Mouse (Mus musculus): ENCODE results near the gene Paxx.

The Paxx gene

GRCm38 (mm10) chr2:25460551-25461309, at the start of gene Paxx:
Gene Paxx (minus strand): TSS chr2:25461094.
- DNase-seq: peak; percentile 94

DNA sequence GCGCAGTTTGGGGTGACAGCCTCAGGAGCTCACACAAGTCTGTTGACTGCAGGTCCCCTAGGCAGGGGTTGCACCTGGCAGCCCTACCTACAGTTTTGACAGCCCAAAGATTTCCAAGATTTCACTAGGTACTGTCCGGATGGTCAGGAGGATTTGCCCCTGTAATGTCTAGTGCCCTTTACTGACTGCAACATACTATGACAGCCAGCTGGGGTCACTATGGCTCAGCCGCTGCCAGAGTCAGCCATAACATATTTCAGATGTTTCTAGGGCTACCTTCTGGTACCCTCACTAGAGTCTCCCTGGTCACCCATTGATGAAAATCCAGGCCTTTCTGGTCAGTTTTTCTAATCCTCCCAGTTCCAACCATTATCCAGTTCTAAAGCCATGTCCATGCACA, 49.0 kb upstream of the Paxx start:
- peak; percentile 27 for DNase-seq

DNA sequence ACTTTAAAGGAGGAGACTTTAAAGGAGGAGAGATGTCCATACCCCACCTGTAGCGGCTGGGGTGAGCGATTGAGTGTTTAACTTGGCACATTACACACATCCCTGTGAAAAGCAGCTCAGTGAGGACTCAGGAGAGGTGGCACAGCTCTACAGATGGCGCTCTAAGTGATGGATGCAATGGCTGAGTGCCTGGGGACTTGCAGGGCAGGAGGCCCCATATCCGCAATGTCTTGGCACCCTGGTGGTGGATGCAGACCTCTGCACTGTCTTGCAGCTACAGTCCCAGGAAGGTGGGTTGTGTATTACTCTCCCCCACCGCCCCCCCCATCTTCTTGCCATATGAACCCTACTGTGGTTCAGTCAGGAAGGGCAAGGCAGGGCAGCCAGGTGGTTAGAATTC, 46.1 kb upstream of the Paxx start:
- DNase-seq: peak; percentile 41

DNA sequence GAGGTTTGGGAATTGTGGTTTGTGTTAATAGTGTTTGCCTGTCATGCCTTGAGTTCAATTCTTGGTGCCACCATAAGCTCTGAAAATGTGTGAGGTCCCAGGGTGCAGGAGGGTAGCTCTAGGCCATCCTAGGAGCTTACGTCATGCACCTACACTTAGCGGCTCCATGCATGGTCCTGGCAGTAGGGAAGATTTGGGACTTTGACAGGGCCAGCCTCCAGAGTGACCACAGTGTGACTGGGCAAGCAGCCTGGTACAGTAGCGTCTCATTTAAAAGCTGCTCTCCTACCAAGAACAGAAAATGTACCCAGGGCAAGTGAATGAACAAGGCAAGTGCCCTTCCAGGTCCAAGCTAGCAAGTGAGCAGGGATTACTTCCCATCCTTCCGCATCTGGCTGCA, 45.0 kb upstream of the Paxx start:
- no peak for DNase-seq

GRCm38 (mm10) chr2:25505000-25505399, 44.1 kb upstream of the Paxx start:
- DNase-seq: no peak

- no peak for DNase-seq
Observed at GRCm38 (mm10) chr2:25504538-25504937, 43.6 kb upstream of the Paxx start.

GRCm38 (mm10) chr2:25502726-25503125, 41.8 kb upstream of the Paxx start:
- DNase-seq: no peak

GRCm38 (mm10) chr2:25501593-25502486, 40.9 kb upstream of the Paxx start, which contains the start of gene C8g:
Gene C8g (minus strand): TSS chr2:25501719.
- peak; percentile 20 for DNase-seq

DNA sequence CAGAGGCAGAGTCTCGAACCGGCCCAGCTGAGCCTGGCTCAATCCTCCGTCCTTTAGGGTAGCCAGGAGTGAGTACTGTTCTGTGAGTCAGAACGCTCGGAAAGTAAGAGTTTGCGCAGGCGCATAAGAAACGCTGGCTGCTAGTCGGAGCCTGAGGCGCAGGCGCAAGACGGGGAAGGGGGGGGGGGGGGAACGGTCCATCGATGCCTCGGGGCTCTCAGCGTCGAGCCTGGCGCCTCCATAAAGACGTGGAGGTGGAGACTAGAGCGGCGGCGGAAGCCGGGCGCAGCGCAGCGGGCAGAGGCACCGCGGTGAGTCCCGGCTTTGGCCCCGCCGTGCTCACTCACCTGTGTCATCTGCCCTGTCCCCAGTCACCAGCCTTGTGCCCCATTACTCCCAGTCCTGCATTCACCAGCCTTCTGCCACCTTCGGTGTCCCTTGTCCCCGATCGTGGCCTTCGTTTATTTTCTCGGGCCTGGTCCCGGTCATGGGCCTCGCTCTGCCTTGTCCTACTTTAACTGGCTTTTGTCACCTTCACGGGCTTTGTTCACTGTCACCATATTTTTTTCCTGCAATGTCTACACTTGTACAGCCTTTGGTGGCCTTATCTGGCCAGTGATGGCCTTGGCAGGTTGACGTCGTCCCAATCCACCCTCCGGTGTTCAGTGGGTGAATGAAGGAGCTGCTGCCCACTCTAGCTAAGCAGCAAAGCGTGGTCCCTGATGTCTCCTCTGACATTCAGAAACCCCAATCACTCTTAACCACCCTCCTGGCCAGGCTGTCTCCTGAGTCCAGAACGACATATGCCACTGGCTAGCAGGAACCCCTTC, 39.9 kb upstream of the Paxx start, which contains the start of gene Fbxw5:
Gene Fbxw5, plus strand, starts transcription at position 175 of the 830 bp plus-strand sequence.
- DNase-seq: peak; percentile 97

DNA sequence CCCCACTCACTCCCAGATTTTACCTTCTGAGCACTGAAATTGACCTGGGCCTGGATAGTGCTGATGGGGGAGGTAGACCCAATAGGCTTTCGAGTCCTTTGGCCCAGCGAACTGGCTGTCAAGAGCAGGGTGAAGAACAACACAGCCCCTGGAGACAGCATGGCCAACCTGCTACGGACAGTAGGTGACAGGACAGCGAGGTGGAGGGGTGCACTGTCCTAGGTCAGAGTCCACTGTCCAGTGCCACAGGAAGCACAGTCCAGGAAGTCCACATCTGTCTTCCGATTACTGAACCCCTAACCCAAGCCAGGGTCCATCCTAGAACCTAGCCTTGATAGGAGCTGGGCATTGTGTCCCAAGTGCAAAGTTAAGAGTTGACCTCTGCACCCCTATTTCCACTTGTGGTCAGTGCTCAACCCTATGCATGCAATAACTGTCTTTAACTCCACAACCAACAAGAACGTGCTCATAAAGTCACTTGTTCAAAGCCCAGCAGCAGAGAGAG, 39.2 kb upstream of the Paxx start:
- peak; percentile 4 for DNase-seq

DNA sequence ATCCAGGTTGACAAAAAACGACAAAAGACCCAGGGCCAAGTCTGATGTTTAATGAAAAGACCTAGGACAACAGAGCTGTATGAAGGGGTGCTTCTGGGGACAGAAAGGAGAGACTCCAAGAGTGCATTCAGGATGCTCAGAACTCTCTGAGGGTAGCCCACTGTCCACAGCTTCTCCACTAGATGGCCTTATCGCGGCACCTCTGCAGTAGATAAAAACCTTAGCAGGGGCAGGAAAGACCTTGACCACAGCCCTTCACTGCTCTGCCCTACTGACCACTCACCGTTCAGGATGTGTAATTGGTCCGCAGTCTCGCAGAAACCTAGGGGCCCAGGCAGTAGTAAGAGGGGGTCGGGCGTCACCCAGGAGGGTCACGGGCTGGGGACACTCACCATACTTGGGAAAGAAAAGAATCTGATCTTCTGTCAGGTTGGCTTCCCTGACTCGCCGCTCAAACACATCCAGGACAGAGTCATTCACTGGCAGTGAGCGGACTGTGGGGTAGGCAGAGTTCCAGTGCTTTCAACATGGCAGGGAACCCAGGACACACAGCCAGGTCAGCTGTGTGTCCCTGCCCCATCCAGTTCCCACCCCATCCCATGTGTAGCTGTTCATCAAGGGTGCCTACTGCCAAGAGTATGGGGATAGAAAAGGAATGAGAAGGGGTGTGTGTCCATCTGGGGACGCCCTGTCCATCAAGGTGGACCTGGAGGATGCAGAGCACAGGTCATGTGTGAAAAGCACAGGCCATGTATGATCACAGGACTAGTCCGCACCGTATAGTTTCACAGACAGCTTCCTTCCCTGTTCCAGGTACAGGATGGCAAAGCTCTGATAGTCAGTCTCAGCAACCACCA, 38.0 kb upstream of the Paxx start:
- DNase-seq: no peak

GRCm38 (mm10) chr2:25497846-25498575, 37.1 kb upstream of the Paxx start:
- DNase-seq: peak; percentile 3

- peak; percentile 40 for DNase-seq
Observed at GRCm38 (mm10) chr2:25496462-25496861, 35.6 kb upstream of the Paxx start.

GRCm38 (mm10) chr2:25493476-25493961, 32.6 kb upstream of the Paxx start, which contains the start of gene Lcn12:
Gene Lcn12 (minus strand): TSS chr2:25493911.
- no peak for DNase-seq

DNA sequence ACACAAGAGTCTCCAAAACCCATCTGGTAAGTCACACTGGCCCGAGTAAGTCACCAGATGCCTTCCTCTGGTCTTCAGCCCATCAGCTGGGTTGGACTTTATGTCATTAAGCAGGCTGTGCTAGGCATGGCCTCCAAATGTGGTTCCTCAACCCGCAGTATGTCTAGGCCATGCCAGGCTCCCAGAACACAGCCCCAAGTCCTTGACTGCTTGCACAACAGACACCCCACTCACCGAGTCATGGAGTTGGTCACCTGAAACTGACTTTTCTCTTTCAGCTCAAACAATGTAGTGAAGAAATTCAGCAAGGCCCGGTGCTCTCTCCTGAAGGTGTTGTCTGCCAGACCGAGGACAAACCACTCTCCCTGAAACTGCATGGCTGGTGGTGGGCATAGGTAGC, 32.1 kb upstream of the Paxx start:
- DNase-seq: no peak

- no peak for DNase-seq
Observed at GRCm38 (mm10) chr2:25488671-25489068, 27.8 kb upstream of the Paxx start.

GRCm38 (mm10) chr2:25487965-25488670, 27.2 kb upstream of the Paxx start:
- no peak for DNase-seq

DNA sequence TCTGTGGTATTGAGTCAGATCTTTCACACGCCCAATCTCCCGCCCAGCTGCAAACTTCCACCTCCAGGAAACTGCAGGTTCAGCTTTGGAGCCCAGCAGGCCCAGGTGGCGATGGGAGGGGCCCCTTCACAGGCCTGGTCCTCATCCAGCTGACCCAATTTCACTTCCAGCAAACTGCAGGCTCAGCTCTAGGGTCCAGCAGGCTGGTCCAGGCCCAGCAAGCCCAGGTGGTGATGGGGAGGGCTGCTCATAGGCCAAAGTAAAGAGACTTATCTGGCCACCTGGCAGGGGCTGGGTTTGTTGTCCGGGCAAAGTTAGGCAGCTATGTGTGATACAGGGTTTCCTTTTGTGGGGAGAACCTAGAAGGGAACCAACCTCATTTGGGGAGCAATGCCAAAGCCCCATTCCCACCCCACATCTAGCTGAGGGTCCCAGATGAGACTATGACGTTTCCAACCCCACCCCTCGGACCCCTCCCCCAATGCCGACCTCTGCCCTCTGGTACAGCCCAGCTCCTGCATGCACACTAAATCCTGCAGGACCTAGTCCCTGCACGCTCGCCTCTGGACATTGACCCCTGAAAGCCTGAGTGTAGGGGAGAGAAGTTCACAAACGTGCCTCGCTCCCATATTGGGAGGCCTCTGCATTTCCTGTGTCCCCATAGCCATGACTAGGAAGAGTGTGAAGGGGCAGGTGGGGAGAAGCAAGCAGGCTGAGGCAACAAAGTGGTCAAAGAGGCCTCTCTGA, 24.2 kb upstream of the Paxx start:
- no peak for DNase-seq

- DNase-seq: peak; percentile 58
Observed at GRCm38 (mm10) chr2:25482969-25483368, 22.1 kb upstream of the Paxx start.

All from embryo, embryonic 11 days (tissue).